Mouse (Mus musculus): ENCODE data around the gene Oprl1. TPM values are rescaled to one million over a fixed set of nuclear protein-coding genes. Genes with fewer than 3 reads are reported as not detected.

The Oprl1 gene
- total RNA-seq (2021): 1 to 10 TPM in 1 of 2 experiments, under 1 TPM in 1; 0.80 to 2.7 TPM
- long read RNA-seq, experiment 1, partial matches to known transcripts: 0 of 2 reads
- long read RNA-seq, experiment 1, other reads (novel, unspliced or antisense): 0 of 2 reads
- long read RNA-seq, experiment 2, partial matches to known transcripts: 0 of 3 reads
- long read RNA-seq, experiment 2, other reads (novel, unspliced or antisense): 0 of 3 reads

DNA sequence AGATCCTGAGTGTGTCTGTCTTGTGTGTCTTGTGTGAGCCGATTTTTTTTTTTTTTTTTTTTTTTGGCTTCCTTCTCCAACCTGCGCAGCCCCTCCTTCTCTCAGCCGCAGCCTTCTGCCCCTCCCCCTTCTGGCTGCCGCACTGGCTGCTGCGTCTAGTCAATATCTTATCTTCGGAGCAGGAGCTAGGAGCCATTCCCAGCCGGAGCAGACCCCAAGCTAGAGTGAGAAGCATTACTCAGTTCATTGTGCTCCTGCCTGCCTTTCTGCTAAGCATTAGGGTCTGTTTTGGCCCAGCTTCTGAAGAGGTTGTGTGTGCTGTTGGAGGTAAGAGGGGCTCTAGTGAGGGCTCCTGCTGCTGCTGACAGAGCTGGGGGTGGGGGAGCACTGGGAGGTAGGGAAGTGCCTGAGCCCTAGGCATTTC, at the start of gene Oprl1:
Gene Oprl1 (plus strand): TSS at position 114 of the 424 bp plus-strand sequence.
- DNase-seq (ENCODE audit: low spot score in 2 of 2): no peak

DNA sequence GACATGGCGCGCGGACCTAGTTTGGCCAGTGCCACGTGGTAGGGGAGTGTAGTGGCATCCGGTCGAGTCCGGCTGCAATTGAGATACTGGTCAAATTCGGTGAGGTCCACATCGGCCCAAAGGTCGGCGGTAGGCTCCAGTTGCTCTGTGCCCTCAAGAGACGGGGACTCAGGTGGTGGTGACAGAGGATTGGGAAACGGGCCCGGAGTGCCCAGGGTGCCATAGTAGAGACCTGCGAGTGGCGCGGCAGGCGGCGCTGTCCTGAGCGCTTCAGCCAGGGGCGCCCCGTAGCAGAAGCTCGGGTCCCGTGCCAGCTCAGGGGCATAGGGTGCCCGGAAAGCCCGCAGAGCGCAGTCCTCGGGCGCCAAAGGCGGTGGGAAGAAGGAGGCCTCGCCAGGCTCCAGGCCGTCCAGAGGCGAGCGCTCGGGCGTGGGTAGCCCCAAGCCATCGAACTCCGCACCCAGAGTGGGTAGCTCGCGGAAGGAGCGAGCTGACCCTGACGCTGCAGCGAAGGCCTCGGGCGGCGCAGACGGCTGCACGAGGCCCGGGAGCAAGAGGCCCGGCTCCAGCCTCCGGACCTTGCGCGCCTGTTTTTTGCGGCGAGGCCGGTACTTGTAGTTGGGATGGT, 44.4 kb upstream of the Oprl1 start:
- DNase-seq (ENCODE audit: low spot score in 2 of 2): peak in 1 of 2 experiments; percentile 22

DNA sequence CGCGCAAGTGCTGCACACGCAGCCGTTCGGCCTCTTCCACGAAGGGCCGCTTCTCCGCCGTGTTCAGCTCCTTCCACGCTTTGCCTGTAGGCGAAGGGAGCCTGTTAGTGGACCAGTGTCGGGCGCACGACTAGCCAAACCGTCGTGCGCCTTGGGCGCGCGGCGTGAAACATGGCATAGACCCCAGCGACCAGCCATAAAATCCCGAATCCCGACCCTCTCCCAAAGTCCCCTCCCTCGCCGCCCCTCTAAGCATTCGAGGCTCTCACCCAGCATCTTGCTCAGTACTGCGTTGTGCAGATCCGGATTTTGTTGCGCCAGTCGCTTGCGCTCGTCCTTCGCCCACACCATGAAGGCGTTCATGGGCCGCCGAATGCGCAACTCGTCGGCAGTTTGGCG, 43.9 kb upstream of the Oprl1 start:
- no peak for DNase-seq (ENCODE audit: low spot score in 2 of 2)

DNA sequence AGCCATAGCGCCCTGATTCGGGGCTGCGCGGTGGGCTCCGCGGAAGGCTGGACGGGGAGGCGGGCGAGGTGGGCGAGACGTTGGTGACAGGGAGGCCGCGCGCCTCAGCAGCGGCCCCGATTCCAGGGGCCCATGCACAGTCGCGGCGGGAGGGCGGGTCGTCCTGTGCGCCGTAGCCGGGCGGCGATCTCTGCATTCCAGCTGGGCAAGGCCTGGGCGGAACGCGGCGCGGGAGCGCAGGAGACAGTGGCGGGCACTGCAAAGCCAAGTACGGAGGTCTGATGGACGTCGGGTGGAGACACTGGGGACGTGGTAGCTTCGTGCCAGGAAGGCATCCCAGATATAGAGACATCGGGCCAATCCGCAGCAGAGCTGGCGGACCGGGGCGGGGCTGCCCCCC, 43.5 kb upstream of the Oprl1 start, which contains the start of gene Sox18:
Gene Sox18 (minus strand): TSS at position 315 of the 400 bp plus-strand sequence.
- peak; percentile 41 to 68 for DNase-seq (ENCODE audit: low spot score in 2 of 2)

DNA sequence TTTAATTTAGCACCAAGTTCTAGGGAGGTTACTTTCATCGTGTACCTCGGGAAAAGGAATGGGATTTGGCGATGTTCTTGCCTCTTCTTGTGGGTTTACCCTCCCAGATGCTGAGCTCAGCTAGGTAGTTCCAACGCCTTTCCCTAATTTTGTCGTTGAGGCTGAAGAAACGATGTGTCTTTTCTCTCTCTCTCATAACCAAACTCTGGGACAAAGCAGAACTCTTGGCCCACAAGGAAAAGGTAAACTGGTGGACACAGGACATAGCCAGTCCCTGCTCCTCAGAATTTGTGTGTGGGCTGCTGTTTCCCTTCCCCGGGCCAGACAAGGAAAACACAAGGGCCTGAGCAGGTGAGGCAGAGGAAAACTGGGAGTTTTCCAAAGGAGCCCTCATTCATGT, 42.8 kb upstream of the Oprl1 start:
- no peak for DNase-seq (ENCODE audit: low spot score in 2 of 2)

DNA sequence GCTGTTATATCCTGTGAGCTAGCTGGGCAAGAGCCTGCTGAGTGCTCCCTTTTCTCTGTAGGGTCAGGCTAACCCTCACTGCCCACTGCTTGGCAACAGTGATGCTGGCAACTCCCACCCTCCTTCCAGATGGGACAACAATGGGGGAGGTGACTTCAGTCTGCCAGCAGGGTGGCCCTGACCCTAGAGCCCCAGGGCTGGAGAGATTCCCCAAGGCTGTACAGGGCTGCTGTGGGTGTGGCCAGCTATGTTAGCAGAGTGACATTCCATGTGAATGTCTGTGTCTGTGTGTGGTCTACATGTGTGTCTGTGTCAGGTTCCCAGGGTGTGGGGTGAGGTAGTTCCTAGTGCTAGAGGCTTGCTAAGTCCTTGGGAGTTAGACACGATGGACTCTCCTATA, 41.3 kb upstream of the Oprl1 start:
- peak in 1 of 2 experiments; percentile 34 for DNase-seq (ENCODE audit: low spot score in 2 of 2)

DNA sequence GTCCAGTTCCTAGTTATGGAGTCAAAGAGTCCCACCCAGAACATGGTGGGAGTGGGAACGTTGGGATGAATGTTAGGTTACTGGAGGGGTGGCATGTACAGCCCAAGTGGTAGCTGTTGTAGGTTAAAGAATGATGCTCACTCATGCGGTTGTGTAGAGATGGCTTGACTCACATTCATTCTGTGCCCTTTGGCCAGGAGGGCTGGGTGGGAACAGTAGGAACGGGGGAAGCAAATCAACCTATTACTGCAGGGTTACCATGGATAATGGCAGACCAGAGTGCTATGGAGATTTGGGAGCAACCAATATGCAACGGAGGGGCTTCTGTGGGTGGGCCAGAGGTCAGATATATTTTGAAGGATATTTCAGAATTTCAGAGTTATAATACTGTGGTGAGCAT, 39.9 kb upstream of the Oprl1 start:
- no peak for DNase-seq (ENCODE audit: low spot score in 2 of 2)

DNA sequence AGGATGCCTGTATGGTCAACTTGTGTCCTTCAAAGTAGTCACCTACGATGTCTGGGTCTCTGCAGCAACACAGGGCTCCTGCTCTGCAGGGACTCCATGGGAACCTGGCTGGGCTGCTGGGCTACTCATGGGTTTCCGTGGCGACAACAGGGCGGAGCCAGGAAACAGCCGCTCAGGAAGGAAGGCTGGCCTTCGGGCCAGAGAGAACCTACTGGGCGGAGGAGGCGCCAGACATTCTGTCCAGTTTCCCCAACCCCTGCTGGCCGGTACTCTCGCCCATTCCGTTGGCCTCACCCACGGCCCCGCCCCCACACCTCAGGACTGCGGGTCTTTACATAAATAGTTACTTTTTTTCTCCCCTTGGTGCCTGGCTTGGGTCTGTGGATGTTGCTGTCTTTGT, 39.4 kb upstream of the Oprl1 start:
- DNase-seq (ENCODE audit: low spot score in 2 of 2): peak; percentile 57 to 66

DNA sequence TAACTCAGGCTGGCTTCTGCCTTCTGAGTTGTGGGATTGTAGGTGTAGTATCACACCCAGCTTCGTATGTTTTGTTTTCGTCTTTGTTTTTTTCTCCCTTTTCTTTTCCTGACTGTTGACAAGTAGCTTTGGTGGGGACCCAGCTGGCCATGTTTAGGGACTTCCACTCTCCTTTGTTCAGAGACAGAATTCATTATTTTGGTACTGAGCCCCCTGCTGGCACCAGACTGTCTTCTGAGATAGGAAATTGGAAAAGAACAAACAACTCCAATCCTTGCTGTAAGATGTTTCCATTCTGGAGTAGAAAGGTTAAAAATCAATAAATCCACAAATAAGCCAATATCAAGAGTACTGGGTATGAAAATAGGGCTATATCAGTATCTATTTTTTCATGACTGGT, 38.4 kb upstream of the Oprl1 start:
- no peak for DNase-seq (ENCODE audit: low spot score in 2 of 2)

DNA sequence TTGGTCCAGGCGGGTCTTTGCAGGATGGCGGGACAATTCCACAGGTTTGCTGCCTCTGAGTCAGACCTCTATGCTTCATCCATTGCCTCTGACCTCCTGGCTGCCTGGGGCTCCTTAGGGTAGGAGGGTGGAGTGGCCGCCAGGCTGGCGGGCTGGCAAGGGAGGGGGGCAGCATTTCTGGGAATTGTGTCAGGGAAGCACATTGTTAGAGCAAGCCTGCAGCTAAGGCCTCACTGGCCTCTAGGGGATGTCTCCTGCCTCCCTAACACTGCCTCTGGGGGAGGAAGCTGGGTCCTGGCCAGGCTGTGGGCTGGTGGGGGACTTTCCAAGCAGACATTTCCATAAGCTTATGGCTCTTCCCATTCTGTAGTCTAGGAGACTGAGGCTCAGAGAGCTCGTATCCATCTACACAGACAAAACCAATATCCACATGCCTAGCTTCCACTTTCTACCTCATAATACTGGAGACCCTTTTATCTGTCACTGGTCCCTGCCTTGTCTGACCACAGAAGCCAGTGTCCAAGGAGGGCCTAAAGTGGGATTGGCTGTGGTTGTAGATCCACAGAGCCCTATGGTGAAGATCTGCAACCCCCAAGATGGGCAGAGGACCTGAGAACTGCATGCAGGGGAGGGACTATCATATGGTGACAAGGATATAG, 37.6 kb upstream of the Oprl1 start:
- no peak for DNase-seq (ENCODE audit: low spot score in 2 of 2)

DNA sequence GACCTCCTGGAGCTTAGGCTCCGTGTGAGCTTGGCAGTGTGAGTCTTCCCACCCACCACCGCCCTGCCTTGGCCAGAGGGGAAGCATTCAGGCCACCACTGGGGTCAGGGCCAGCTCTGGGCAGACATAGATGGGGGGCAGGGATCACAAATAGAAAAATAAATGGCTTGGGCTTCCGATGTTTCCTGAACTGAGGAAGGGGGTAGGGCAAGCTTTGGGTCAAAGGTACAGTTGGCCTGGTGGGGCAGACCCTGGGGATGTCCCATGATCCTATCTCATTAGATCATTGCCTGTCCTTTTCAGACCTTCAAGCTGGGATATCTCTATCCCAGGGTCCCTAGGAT, 37.1 kb upstream of the Oprl1 start:
- no peak for DNase-seq (ENCODE audit: low spot score in 2 of 2)

DNA sequence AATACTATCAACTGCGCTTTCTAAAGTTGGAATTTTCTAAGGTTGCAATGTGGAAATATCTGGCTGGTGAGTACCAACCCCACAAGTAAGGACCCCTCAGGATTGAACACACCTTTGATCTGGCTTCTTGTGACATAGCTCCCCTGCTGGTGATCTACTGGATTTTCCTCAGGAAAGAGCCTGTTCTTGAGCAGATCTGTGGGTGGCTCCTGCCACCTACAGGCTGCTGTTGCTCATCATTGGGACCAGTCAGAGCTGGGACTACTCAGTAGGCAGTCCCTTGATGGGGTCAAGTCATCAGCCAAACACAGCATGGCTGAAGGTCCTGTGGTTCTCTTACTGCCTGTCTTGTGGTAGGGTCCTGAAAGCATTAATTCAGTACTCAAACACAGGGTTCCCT, 36.0 kb upstream of the Oprl1 start:
- peak; percentile 60 to 65 for DNase-seq (ENCODE audit: low spot score in 2 of 2)

DNA sequence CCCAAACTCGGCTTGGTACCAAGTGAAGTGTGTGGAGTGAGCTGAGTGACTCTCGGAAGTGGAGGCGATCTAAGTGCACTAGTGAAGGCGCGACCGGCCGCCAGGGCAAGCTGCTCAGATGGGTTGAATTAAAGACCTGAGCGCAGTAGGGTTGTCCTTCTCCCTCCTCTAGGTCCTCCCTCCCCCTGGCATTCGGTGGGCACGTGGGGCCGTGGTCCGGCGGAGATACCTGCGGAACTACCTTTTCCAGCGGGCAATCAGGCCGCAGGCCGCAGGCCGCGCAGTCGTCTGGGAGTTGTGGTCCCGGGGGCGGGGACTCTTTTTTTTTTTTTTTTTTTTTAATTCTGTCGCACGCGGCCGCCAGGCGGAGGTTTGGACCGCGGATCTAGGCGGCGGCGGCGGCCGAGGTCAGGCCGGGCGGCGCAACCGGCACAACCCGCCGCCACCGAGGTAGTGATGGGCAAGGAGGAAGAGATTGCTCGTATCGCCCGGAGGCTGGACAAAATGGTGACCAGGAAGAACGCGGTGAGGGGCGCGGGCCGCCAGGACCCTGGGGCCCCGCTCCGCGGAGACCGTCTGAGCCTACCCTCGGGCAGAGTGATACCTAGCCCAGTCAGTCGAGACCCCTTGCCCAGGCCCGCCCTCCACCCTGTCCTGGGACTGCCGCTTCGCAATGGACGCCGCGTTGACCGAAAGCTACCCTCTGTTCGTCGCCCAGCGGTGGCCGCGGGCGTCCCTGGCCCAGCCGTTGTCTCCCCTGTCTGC, 34.7 kb upstream of the Oprl1 start, which contains the start of gene Tcea2:
Gene Tcea2 (plus strand): TSS at position 360 of the 765 bp plus-strand sequence.
- DNase-seq (ENCODE audit: low spot score in 2 of 2): peak; percentile 65 to 72

DNA sequence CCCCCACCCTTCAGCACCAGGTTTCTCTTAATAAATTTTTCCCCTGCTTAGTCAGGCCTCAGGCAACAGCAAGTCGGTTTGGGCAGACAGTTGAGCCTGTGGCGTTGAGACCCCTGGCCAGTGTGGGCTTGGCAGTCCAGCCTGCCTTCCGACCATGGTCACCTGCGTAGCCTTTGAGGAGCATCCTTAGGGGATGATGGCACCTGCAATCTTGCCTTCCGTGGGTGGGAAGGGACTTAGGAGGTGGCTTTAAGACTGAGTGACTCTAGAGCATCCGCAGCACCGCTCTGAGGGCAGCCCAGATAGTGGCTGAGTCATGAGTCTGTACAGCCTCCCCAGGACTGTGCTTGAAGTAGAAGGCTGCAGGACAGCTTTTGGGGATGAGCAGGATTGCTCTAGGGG, 34.1 kb upstream of the Oprl1 start:
- no peak for DNase-seq (ENCODE audit: low spot score in 2 of 2)

DNA sequence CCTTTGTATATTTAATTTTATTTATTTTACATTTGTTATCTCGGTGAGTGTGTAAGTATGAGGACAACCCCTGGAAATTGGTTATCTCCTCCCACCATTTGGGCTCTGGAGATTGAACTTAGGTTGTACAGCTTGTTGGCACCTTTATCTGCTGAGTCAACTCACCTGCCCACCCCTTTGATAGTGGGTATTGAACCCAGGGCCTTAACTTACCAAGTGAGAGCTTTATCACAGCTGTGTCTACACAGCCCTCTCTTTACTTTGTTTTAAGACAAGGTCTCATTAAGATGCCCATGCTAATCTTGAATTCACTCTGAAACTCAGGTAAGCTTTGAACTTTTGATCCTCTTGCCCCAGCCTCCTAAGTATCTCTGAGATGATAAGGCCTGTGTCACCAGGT, 32.8 kb upstream of the Oprl1 start:
- no peak for DNase-seq (ENCODE audit: low spot score in 2 of 2)

DNA sequence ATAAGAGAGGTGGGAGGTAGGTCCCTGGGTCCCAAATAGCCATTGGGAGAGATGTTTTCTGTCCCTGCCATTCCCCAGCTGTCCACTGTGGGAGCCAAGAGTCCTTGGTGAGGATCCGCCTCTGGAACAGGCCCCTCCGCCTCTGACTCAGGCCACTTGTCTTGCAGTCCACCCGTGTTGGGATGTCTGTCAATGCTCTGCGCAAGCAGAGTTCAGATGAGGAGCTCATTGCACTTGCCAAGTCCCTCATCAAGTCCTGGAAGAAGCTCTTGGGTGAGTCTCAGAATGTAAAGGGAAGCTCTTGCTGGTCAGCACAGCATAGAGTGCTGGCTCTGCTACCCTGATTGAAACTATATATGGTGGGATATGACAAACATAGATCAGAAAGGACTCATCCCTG, 31.4 kb upstream of the Oprl1 start:
- peak in 1 of 2 experiments; percentile 16 for DNase-seq (ENCODE audit: low spot score in 2 of 2)

DNA sequence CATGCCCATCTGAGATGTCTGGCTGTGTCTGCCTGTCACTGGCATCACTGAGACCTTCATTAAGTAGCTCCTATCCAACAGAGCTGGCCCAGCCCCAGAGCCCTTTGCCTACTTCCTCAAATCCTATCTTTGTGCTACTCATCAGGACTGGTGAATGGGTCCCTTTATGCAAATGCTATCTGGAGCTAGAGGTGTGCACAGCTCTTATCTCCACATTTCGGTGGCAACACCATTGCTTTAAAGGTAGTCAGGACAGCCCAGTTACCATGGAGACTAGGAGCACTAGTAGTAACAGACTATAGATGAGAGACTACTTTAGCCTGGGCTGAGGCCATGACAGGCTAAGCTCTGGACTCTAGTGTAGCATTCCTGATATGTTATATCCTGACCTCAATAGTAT, 30.1 kb upstream of the Oprl1 start:
- peak in 1 of 2 experiments; percentile 5 for DNase-seq (ENCODE audit: low spot score in 2 of 2)

DNA sequence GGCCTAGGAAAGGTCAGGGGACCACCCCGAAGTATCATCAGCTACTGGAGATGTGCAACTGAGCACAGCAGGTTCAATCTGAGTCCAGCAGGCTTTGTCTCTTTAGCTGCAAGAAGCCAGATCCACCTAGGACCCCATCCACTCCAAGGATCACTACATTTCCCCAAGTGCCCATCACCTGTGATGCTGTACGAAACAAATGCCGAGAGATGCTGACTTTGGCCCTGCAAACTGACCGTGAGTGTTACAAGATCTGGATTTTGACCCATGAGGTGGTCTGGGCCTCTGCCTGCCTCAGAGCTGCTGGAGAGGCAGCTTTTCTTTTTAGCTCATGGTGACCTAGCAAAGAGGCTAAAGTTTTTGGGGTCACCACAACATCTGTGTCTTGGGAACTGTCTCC, 29.1 kb upstream of the Oprl1 start:
- peak in 1 of 2 experiments; percentile 7 for DNase-seq (ENCODE audit: low spot score in 2 of 2)

DNA sequence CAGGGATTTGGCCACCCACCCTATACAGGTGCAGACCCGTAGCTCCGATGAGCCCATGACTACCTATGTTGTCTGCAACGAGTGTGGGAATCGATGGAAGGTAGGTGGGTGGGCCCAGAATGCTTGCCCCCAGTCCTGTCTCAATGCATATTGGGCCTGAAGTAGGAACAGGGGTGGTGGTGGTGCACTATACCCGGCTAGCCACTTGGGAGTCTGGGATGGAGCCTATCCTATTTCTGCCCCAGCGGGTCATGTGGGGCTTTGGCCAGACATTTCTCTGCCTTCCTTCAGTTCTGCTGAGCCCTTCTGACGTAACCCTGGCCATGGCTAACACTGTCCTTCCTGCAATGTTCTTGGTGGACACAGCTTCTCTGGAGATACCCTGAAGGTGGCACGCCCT, 27.2 kb upstream of the Oprl1 start:
- peak in 1 of 2 experiments; percentile 10 for DNase-seq (ENCODE audit: low spot score in 2 of 2)

DNA sequence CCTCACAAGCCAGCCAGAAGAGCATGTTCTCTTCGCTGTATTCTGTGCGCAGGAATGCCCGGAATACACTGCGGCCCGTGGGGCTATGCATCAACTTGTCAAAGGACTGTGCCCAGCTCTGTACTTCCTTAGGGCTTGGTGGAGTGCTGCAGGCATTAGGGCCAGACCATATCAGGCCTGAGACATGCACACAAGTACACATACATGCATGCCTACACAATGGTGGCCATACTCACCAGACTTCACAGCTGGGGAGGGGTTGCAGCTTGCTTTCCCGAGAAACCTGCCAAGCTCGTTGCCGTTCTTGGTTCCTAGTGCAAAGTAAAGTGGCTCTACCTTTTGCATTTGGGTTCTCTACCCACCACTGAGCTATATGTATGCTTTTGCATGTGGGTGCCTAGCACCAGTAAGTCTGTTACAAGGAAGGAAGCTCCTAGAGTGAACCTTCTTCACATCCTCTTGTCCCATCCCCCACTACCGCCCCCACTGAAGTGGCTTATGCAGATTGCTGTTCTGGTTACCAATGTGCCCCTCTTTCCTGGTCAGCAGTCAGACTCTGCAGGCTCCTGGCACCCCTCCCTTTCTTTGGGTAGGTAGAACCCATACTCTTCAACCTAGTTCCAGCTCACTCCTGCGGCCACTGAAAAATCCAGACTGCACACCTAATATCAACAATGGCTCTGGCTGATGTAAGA, 25.2 kb upstream of the Oprl1 start:
- DNase-seq (ENCODE audit: low spot score in 2 of 2): peak in 1 of 2 experiments; percentile 7

DNA sequence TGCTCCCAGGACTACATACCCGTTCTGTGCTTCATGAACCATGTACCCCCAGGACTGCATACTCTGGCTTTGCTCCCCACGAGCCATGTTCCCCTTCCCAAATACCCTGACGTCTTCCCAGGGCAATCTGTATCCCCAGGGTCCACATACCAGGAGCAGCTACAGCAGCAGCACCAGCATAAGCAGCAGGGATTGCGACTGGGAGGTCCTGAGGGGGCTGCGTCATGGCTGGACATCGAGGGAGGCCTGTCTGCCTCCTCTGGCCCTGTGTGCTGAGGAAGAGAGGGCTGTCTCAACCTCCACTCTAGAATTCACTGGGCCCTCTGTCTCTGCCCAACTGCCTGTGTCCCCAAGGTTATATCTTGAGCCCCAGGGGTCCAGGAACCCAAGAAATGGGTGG, 23.7 kb upstream of the Oprl1 start:
- DNase-seq (ENCODE audit: low spot score in 2 of 2): peak in 1 of 2 experiments; percentile 12
